ENCODE assay signal across 19 mouse cellular contexts in the genomic region with DNA sequence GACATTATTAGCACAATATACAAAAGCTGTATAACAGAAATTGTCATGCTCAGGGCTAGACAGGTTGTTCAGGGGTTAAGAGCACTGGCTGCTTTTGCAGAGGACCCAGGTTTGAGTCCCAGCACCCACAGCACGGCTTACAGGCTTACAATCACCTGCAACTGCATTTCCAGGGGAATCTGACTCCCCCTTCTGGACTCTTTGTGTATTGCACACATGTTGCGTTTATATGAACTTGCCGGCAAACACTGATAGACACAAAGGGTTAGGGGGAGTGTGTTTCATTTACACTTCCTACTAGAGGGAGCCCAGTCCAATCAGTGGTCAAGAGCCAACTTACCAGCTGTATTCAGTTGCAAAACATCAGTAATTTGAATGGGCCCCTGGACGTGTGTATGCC. TPM values are rescaled to one million over a fixed set of nuclear protein-coding genes. Genes with fewer than 3 reads are reported as not detected.
DNase-seq lines count a peak whose midpoint lies in the region; ATAC-seq and TF ChIP-seq lines count a peak whose summit lies in the region.
"Had no signal": no experiment of that assay in that cellular context is flagged by ENCODE, and none has a peak within 500 bp of the region (broad histone marks: within the 10 kb centered on the region; RNA-seq: fewer than 3 reads in every experiment).

No protein-coding gene starts in this region.

- DNase-seq in hindbrain, postnatal 0 days (ENCODE audit: low spot score): no peak
- DNase-seq in hindbrain, embryonic 10.5 days (ENCODE audit: low spot score): no peak
- no peak for DNase-seq in lung, postnatal 0 days (ENCODE audit: low spot score)
- no peak for DNase-seq in lung, postnatal 36 days
- DNase-seq in ZHBTc4 (ENCODE audit: low read depth, low spot score): peak; percentile 81
- no peak for DNase-seq in ovary, adult 18-20 months (ENCODE audit: low spot score)
- DNase-seq in cerebellum, adult 11 months: no peak
- DNase-seq: adrenal gland, postnatal 10 days; cerebellum, adult 9-10 months; forebrain, postnatal 0 days; kidney, adult 11 months; kidney, postnatal 14 days; right cerebral cortex, postnatal 25 days; thymus, postnatal 36 days had no signal

- no peaks in the 10 kb centered on the region for H3K27me3 ChIP-seq in hindbrain, postnatal 0 days (ENCODE audit: insufficient read depth, low read length)
- no peaks in the 10 kb centered on the region for H3K27me3 ChIP-seq in hindbrain, embryonic 10.5 days (ENCODE audit: insufficient read depth, poor library complexity, severe bottlenecking)
- no peaks in the 10 kb centered on the region for H3K27me3 ChIP-seq in lung, postnatal 0 days (replicated peaks; ENCODE audit: insufficient read depth, low read length)
- H3K27me3 ChIP-seq: embryonic facial prominence, embryonic 13.5 days; hindbrain, embryonic 13.5 days; neural tube, embryonic 12.5 days had no signal

- no peak for ATAC-seq in hindbrain, postnatal 0 days
- ATAC-seq in lung, postnatal 0 days: no peak
- ATAC-seq: forebrain, postnatal 0 days had no signal

- no peaks in the 10 kb centered on the region for H3K9me3 ChIP-seq in hindbrain, postnatal 0 days (ENCODE audit: low read length)
- peaks cover 23% of the 10 kb centered on the region for H3K9me3 ChIP-seq in hindbrain, embryonic 10.5 days
- H3K9me3 ChIP-seq in lung, postnatal 0 days (ENCODE audit: low read length): no peaks in the 10 kb centered on the region

- H3K4me1 ChIP-seq in hindbrain, postnatal 0 days (ENCODE audit: insufficient read depth, low read length): no peaks in the 10 kb centered on the region
- no peaks in the 10 kb centered on the region for H3K4me1 ChIP-seq in hindbrain, embryonic 10.5 days (replicated peaks)
- no peaks in the 10 kb centered on the region for H3K4me1 ChIP-seq in lung, postnatal 0 days (ENCODE audit: insufficient read depth, low read depth, low read length)
- H3K4me1 ChIP-seq: embryonic facial prominence, embryonic 13.5 days; hindbrain, embryonic 13.5 days; neural tube, embryonic 12.5 days had no signal

- WGBS in hindbrain, postnatal 0 days: 83% methylated on average over 4 of the region's 4 CpGs
- 85% methylated on average over 4 of the region's 4 CpGs for WGBS in hindbrain, embryonic 10.5 days
- WGBS in lung, postnatal 0 days: 81% methylated on average over 4 of the region's 4 CpGs

- 0 out of 2 replicates have a peak, but pooled peaks have one; percentile 19 for TF ChIP-seq CTCF in hindbrain, postnatal 0 days (IDR thresholded peaks at IDR 0.05; ENCODE audit: low read depth)
- peak; percentile 31 for TF ChIP-seq CTCF in lung, postnatal 0 days (IDR thresholded peaks at IDR 0.05)

- no peak overlapping the region for H3K9ac ChIP-seq in hindbrain, postnatal 0 days (replicated peaks; ENCODE audit: low read length)
- no peak overlapping the region for H3K9ac ChIP-seq in lung, postnatal 0 days (replicated peaks; ENCODE audit: low read depth)
- H3K9ac ChIP-seq: embryonic facial prominence, embryonic 13.5 days; forebrain, postnatal 0 days; hindbrain, embryonic 13.5 days; neural tube, embryonic 12.5 days had no signal

- no peak overlapping the region for H3K4me3 ChIP-seq in hindbrain, postnatal 0 days (ENCODE audit: low read length)
- H3K4me3 ChIP-seq in hindbrain, embryonic 10.5 days: no peak overlapping the region
- no peak overlapping the region for H3K4me3 ChIP-seq in lung, postnatal 0 days (ENCODE audit: low read depth, low read length)
- H3K4me3 ChIP-seq: embryonic facial prominence, embryonic 13.5 days; hindbrain, embryonic 13.5 days; megakaryocyte, embryonic 14.5 days; neural tube, embryonic 12.5 days had no signal

- H3K4me2 ChIP-seq in hindbrain, postnatal 0 days (ENCODE audit: low read depth, low read length): no peak overlapping the region
- H3K4me2 ChIP-seq in lung, postnatal 0 days (replicated peaks; ENCODE audit: low read depth, low read length): no peak overlapping the region
- H3K4me2 ChIP-seq: embryonic facial prominence, embryonic 13.5 days; hindbrain, embryonic 13.5 days; neural tube, embryonic 12.5 days had no signal

- H3K27ac ChIP-seq in hindbrain, postnatal 0 days: no peak overlapping the region
- no peak overlapping the region for H3K27ac ChIP-seq in hindbrain, embryonic 10.5 days
- H3K27ac ChIP-seq in lung, postnatal 0 days (ENCODE audit: low read length): no peak overlapping the region
- H3K27ac ChIP-seq: embryonic facial prominence, embryonic 13.5 days; hindbrain, embryonic 13.5 days; neural tube, embryonic 12.5 days had no signal

- H3K36me3 ChIP-seq in hindbrain, postnatal 0 days (ENCODE audit: insufficient read depth, low read length): no peaks in the 10 kb centered on the region
- H3K36me3 ChIP-seq in hindbrain, embryonic 10.5 days: no peaks in the 10 kb centered on the region
- H3K36me3 ChIP-seq in lung, postnatal 0 days (ENCODE audit: insufficient read depth, low read length): no peaks in the 10 kb centered on the region
- H3K36me3 ChIP-seq: embryonic facial prominence, embryonic 13.5 days; G1E; hindbrain, embryonic 13.5 days; neural tube, embryonic 12.5 days had no signal

- no peak for TF ChIP-seq EP300 in lung, postnatal 0 days (IDR thresholded peaks at IDR 0.05)

RNA-seq across cellular contexts. Expression of a gene that starts 37.7 kb away (rescaled TPM):
- total RNA-seq in hindbrain, postnatal 0 days (2014; rRNA removed): 9.9 and 11.7 TPM in 2 replicates
- polyA plus RNA-seq in hindbrain, postnatal 0 days (2015; fragmentation: Nextera tagmentation; extraction: Ambion mirVana): 20.3 and 21.1 TPM in 2 replicates
- polyA plus RNA-seq in hindbrain, embryonic 10.5 days (2016; fragmentation: Nextera tagmentation; extraction: Ambion mirVana): 19.0 and 23.9 TPM in 2 replicates
- polyA plus RNA-seq in lung, postnatal 0 days (2015; fragmentation: Nextera tagmentation; extraction: Ambion mirVana): 18.5 and 19.2 TPM in 2 replicates

RNA-seq across cellular contexts. Expression of a gene that starts 52.9 kb away (rescaled TPM):
- total RNA-seq in hindbrain, postnatal 0 days (2014; rRNA removed): 53.3 and 71.5 TPM in 2 replicates
- 94.0 and 96.6 TPM in 2 replicates for polyA plus RNA-seq in hindbrain, postnatal 0 days (2015; fragmentation: Nextera tagmentation; extraction: Ambion mirVana)
- 115 and 118 TPM in 2 replicates for polyA plus RNA-seq in hindbrain, embryonic 10.5 days (2016; fragmentation: Nextera tagmentation; extraction: Ambion mirVana)
- polyA plus RNA-seq in lung, postnatal 0 days (2015; fragmentation: Nextera tagmentation; extraction: Ambion mirVana): 60.3 and 63.8 TPM in 2 replicates
